Mouse (Mus musculus) natural killer cell, adult 2 months (primary cell): ENCODE results near the gene Mrpl43.

Experiments used
- DNase-seq, 2 experiments: peaks; one replicate each; pipeline ENCODE4 v3.0.0; 2022; ENCODE audit warnings: low spot score in 2 of 2

Mrpl43 gene

DNA sequence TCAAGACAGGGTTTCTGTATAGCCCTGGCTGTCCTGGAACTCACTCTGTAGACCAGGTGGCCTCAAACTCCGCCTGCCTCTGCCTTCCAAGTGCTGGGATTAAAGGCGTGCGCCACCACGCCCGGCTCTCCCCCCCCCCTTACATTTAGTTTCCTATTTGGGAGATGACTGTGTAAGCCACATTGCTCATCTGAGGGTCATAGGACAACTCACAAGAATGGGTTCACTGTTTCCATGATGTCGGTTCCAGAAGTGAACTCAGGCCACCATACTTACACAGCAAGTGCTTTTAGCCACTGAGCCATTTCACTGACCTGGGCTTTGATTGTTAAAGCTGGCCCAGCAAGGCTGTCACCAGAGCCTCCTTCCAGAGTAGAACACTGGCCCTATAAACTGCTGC is 29.1 kb downstream of the Mrpl43 start:
- no peak for DNase-seq

DNA sequence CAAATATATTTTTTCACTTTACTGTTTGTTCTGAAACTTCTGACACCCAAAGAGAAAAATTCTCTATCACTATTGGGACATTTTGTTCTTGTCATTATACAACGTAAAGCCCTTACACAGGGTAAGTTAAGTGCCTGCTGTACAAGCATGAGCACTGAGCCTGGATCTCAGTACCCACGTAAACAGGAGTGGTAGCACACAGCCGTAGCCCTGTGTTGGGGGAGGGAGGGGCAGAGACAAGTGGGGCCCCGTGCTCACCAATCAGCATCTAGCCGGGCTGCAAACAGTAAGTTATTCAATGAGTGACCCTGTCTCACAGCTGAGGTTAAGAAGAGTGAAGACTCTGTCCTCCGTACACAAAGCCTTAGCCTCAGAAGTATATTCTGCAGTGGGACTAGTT is 29.6 kb downstream of the Mrpl43 start:
- DNase-seq: no peak

- no peak for DNase-seq
These were observed 37.9 kb downstream of the Mrpl43 start for GRCm38 (mm10) chr19:44968329-44968728.

- no peak for DNase-seq
These were observed 40.3 kb downstream of the Mrpl43 start for GRCm38 (mm10) chr19:44965978-44966377.

GRCm38 (mm10) chr19:44959633-44960032 is 46.6 kb downstream of the Mrpl43 start:
- DNase-seq: no peak
